Mouse (Mus musculus) central nervous system, embryonic 11.5 days (tissue): ENCODE results near the gene Rpl19. TPM values are rescaled to one million over a fixed set of nuclear protein-coding genes. Genes with fewer than 3 reads are reported as not detected.

ENCODE experiments used
- polyA plus RNA-seq: library from polyadenylated mRNA; depleted of rRNA; stranded (reverse); fragments of >200 nt; gene quantifications from 2 replicates; pipeline ENCODE4 v1.2.3, GENCODE M21; 2012; rRNA removed

Rpl19 gene
- 1,982 and 2,772 TPM in 2 replicates for polyA plus RNA-seq

GRCm38 (mm10) chr11:98026570-98027296 lies at the start of gene Rpl19:
Rpl19 (plus strand) TSS chr11:98026710.

DNA sequence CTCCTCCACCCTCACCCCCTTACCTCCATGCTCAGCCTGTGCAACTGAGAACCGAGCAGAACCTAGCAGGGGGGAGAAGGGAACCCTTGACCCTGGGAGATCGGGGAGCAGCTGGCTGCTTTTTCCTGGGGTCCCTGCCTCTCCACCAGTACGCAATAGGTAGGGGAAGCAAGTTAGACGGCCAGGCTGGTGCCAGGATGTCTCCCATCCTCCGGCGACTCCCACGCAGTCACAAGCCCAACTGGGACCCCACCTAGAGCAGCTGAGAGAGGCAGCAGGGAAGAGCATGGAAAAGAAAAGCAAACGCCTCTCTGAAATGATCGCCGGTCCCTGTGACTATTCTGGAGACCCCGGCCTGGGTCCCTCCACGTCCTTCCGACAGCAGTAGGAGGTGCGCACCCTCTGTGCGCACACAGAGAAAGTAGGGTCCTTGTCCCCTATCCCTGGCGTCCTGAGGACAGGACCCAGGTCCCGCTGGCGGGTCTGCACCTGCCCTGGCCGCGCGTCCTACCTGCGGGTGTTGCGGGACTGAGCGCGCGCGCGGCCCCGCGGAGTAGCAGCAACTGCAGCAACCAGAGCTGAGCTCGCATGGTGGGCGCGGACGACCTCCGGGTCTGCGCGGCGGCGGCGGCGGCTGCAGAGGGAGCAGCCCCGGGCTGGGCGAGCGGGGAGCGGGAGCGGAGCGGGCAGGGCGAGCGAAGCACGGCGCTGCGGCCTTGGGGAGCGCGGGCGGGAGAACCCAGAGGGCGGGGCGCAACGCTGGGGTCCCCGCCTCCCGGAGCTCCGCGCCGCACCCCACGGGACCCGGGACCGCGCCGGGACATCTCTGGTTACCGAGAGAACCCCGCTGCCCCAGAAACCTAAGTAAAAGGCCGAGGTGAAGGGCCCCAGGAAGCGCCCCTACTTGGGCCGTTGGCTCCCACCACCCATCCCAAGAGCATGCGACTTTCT lies 40.5 kb upstream of the Rpl19 start, which contains the start of gene Plxdc1:
TSS of gene Plxdc1 (minus strand) at position 718 of the 951 bp plus-strand sequence.

GRCm38 (mm10) chr11:97995564-97996288 lies 30.8 kb upstream of the Rpl19 start, which contains the start of gene Arl5c:
Arl5c (minus strand) TSS chr11:97996181.

GRCm38 (mm10) chr11:98022555-98023371 lies 3.7 kb upstream of the Rpl19 start, which contains the start of gene Cacnb1:
Cacnb1 (minus strand) TSS chr11:98023034.

GRCm38 (mm10) chr11:98052989-98053834 lies 26.7 kb downstream of the Rpl19 start, which contains the start of gene Stac2:
Stac2 (minus strand) TSS chr11:98053462.

Other genes starting within 250 kb of the Rpl19 start
- 992 and 1,452 TPM in 2 replicates for gene Rpl23, start 244.3 kb upstream of the Rpl19 start, polyA plus RNA-seq
- 58.6 and 78.0 TPM in 2 replicates for gene Lasp1, start 227.7 kb upstream of the Rpl19 start, polyA plus RNA-seq
- gene B230217C12Rik, start 185.9 kb upstream of the Rpl19 start, polyA plus RNA-seq, result 8.3 and 18.7 TPM in 2 replicates
- 0.67 and 0.74 TPM in 2 replicates for gene Fbxo47, start 142.6 kb upstream of the Rpl19 start, polyA plus RNA-seq
- gene Plxdc1, start 40.3 kb upstream of the Rpl19 start, polyA plus RNA-seq, result 0.13 and 0.31 TPM in 2 replicates
- 0.91 and 1.3 TPM in 2 replicates for gene Arl5c, start 30.5 kb upstream of the Rpl19 start, polyA plus RNA-seq
- gene Cacnb1, start 3.7 kb upstream of the Rpl19 start, polyA plus RNA-seq, result 24.9 and 29.1 TPM in 2 replicates
- gene Stac2, start 26.8 kb downstream of the Rpl19 start, polyA plus RNA-seq, result 0.92 and 1.8 TPM in 2 replicates
- gene Fbxl20, start 123.7 kb downstream of the Rpl19 start, polyA plus RNA-seq, result 17.0 and 20.7 TPM in 2 replicates
- gene Med1, start 166.6 kb downstream of the Rpl19 start, polyA plus RNA-seq, result 38.2 and 40.9 TPM in 2 replicates
- gene Cdk12, start 176.3 kb downstream of the Rpl19 start, polyA plus RNA-seq, result 21.6 and 29.6 TPM in 2 replicates